Mouse (Mus musculus): Measurements from ENCODE around the gene Cgrrf1. TPM values are rescaled to one million over a fixed set of nuclear protein-coding genes. Genes with fewer than 3 reads are reported as not detected.
"Not testable (repeated sequence)": the region's sequence is repeated elsewhere in the genome, so short reads cannot be mapped to it uniquely, and the experiment has no call there.

Cgrrf1 gene
- total and polyA plus RNA-seq, 2 experiments, result 27.8 to 63.8 TPM

- Histone ChIP-seq H3K4me1 (ENCODE audit: control insufficient read depth, insufficient read depth, low read length) (peaks cover 12% of the 10 kb centered on the region), H3K36me3 (ENCODE audit: control insufficient read depth, insufficient read depth, low read length) (peaks cover 23% of the 10 kb centered on the region), H3K4me3 (ENCODE audit: insufficient read depth, low read depth, low read length) (no peak overlapping the region), H3K9ac (ENCODE audit: low read depth, low read length) (no peak overlapping the region), H3K79me2 (ENCODE audit: control insufficient read depth, insufficient read depth, low read length) (peaks cover 14% of the 10 kb centered on the region; the same call in 1 of the 2 replicates), H3K27ac (replicated peaks; ENCODE audit: insufficient read depth, low read depth, low read length) (no peak overlapping the region), H3K27me3 (ENCODE audit: control insufficient read depth, insufficient read depth, low read length) (no peaks in the 10 kb centered on the region)
- 66% methylated on average over 8 of the region's 8 CpGs for WGBS
- TF ChIP-seq POLR2A (IDR thresholded peaks at IDR 0.05; ENCODE audit: extremely low read depth, insufficient read depth, low read length), result no peak
- TF ChIP-seq CTCF (IDR thresholded peaks at IDR 0.05; ENCODE audit: low read depth, low read length), result no peak
- DNase-seq (ENCODE audit: extremely low read depth, low read depth, low spot score), result peak; percentile 70
These were observed 14.9 kb upstream of the Cgrrf1 start for GRCm38 (mm10) chr14:46816916-46817622.

GRCm38 (mm10) chr14:46818743-46819142 is 13.2 kb upstream of the Cgrrf1 start:
- H3K27ac ChIP-seq (replicated peaks; ENCODE audit: insufficient read depth, low read depth, low read length), result no peak overlapping the region
- H3K9ac ChIP-seq (ENCODE audit: low read depth, low read length), result no peak overlapping the region
- no peak for TF ChIP-seq CTCF (IDR thresholded peaks at IDR 0.05; ENCODE audit: low read depth, low read length)
- no peak for TF ChIP-seq POLR2A (IDR thresholded peaks at IDR 0.05; ENCODE audit: extremely low read depth, insufficient read depth, low read length)
- no peak overlapping the region for H3K4me3 ChIP-seq (ENCODE audit: insufficient read depth, low read depth, low read length)
- H3K36me3 ChIP-seq (ENCODE audit: control insufficient read depth, insufficient read depth, low read length), result peaks cover 18% of the 10 kb centered on the region
- H3K27me3 ChIP-seq (ENCODE audit: control insufficient read depth, insufficient read depth, low read length), result no peaks in the 10 kb centered on the region
- 88% methylated on average over 7 of the region's 7 CpGs for WGBS
- peaks cover 12% of the 10 kb centered on the region for H3K4me1 ChIP-seq (ENCODE audit: control insufficient read depth, insufficient read depth, low read length)
- H3K79me2 ChIP-seq (ENCODE audit: control insufficient read depth, insufficient read depth, low read length), result peaks cover 14% of the 10 kb centered on the region; the same call in 1 of the 2 replicates
- DNase-seq (ENCODE audit: extremely low read depth, low read depth, low spot score), result no peak

GRCm38 (mm10) chr14:46819961-46820360 is 12.0 kb upstream of the Cgrrf1 start:
- not testable (repeated sequence) for DNase-seq (ENCODE audit: extremely low read depth, low read depth, low spot score); H3K9ac ChIP-seq (ENCODE audit: low read depth, low read length); H3K27ac ChIP-seq (replicated peaks; ENCODE audit: insufficient read depth, low read depth, low read length); H3K27me3 ChIP-seq (ENCODE audit: control insufficient read depth, insufficient read depth, low read length); H3K36me3 ChIP-seq (ENCODE audit: control insufficient read depth, insufficient read depth, low read length); H3K4me3 ChIP-seq (ENCODE audit: insufficient read depth, low read depth, low read length)
- Histone ChIP-seq H3K4me1 (ENCODE audit: control insufficient read depth, insufficient read depth, low read length) (peaks cover 15% of the 10 kb centered on the region), H3K79me2 (ENCODE audit: control insufficient read depth, insufficient read depth, low read length) (peaks cover 14% of the 10 kb centered on the region; the same call in 1 of the 2 replicates)
- whole genome bisulfite sequencing, result 88% methylated on average over 6 of the region's 6 CpGs

GRCm38 (mm10) chr14:46821271-46821872 is 10.6 kb upstream of the Cgrrf1 start:
- under 1% methylated on average over 11 of the region's 11 CpGs for WGBS
- peak overlapping the region; percentile 83 for H3K4me3 ChIP-seq (ENCODE audit: insufficient read depth, low read depth, low read length)

GRCm38 (mm10) chr14:46821873-46822716 is 9.8 kb upstream of the Cgrrf1 start, which contains the start of gene Gmfb:
Gene Gmfb (minus strand): TSS chr14:46822242.
- WGBS, result 2% methylated on average over 65 of the region's 65 CpGs
- no peaks in the 10 kb centered on the region for H3K27me3 ChIP-seq (ENCODE audit: control insufficient read depth, insufficient read depth, low read length)
- peak; percentile 83 for DNase-seq (ENCODE audit: extremely low read depth, low read depth, low spot score)
- H3K36me3 ChIP-seq (ENCODE audit: control insufficient read depth, insufficient read depth, low read length), result no peaks in the 10 kb centered on the region; the same call in 1 of the 2 replicates
- H3K9ac ChIP-seq (ENCODE audit: low read depth, low read length), result peak within 1 kb of the TSS; percentile 84
- TF ChIP-seq CTCF (IDR thresholded peaks at IDR 0.05; ENCODE audit: low read depth, low read length), result no peak
- peak; percentile 44; the same call in 1 of the 2 replicates for TF ChIP-seq POLR2A (IDR thresholded peaks at IDR 0.05; ENCODE audit: extremely low read depth, insufficient read depth, low read length)
- peak within 1 kb of the TSS; percentile 85 for H3K27ac ChIP-seq (replicated peaks; ENCODE audit: insufficient read depth, low read depth, low read length)
- H3K4me1 ChIP-seq (ENCODE audit: control insufficient read depth, insufficient read depth, low read length), result peaks cover 11% of the 10 kb centered on the region
- H3K4me3 ChIP-seq (ENCODE audit: insufficient read depth, low read depth, low read length), result peak within 1 kb of the TSS; percentile 83
- peaks cover 10% of the 10 kb centered on the region; the same call in 1 of the 2 replicates for H3K79me2 ChIP-seq (ENCODE audit: control insufficient read depth, insufficient read depth, low read length)

More at GRCm38 (mm10) chr14:46821271-46821872, 10.6 kb upstream of the Cgrrf1 start:
- H3K36me3 ChIP-seq (ENCODE audit: control insufficient read depth, insufficient read depth, low read length), result peaks cover under 1% of the 10 kb centered on the region; the same call in 1 of the 2 replicates
- peak overlapping the region; percentile 84 for H3K9ac ChIP-seq (ENCODE audit: low read depth, low read length)
- peaks cover 10% of the 10 kb centered on the region; the same call in 1 of the 2 replicates for H3K79me2 ChIP-seq (ENCODE audit: control insufficient read depth, insufficient read depth, low read length)
- no peak for TF ChIP-seq POLR2A (IDR thresholded peaks at IDR 0.05; ENCODE audit: extremely low read depth, insufficient read depth, low read length)
- peak overlapping the region; percentile 85 for H3K27ac ChIP-seq (replicated peaks; ENCODE audit: insufficient read depth, low read depth, low read length)
- H3K4me1 ChIP-seq (ENCODE audit: control insufficient read depth, insufficient read depth, low read length), result peaks cover 15% of the 10 kb centered on the region
- DNase-seq (ENCODE audit: extremely low read depth, low read depth, low spot score), result peak; percentile 82
- H3K27me3 ChIP-seq (ENCODE audit: control insufficient read depth, insufficient read depth, low read length), result no peaks in the 10 kb centered on the region

Data from liver, adult 2 months (tissue).